Mouse (Mus musculus): ENCODE data around the gene Fgf22.

Gene Fgf22

GRCm38 (mm10) chr10:79754856-79755516 lies at the start of gene Fgf22:
Gene Fgf22 (plus strand): TSS chr10:79755076.
- DNase-seq: peak; percentile 85

DNA sequence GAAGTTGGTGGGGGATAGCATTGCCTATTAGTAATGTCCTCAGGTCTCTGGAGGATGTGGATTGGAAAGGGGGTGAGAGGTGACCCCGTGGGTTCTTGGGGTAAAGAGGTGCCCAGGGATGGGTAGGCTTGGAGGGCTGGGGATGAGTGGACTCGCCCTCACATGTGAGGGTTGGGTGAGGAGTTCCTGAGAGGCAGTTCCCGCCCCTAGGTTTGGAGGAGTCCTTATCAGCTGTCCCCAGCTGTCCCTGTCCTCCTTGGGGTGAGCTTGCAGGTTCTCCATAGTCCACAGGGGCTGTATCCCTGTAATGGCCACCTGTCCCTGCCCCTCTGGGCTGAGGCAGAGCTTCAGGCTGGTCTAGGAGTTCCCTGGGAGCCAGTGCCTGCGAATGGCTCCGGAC lies 48.9 kb upstream of the Fgf22 start:
- DNase-seq: no peak

DNA sequence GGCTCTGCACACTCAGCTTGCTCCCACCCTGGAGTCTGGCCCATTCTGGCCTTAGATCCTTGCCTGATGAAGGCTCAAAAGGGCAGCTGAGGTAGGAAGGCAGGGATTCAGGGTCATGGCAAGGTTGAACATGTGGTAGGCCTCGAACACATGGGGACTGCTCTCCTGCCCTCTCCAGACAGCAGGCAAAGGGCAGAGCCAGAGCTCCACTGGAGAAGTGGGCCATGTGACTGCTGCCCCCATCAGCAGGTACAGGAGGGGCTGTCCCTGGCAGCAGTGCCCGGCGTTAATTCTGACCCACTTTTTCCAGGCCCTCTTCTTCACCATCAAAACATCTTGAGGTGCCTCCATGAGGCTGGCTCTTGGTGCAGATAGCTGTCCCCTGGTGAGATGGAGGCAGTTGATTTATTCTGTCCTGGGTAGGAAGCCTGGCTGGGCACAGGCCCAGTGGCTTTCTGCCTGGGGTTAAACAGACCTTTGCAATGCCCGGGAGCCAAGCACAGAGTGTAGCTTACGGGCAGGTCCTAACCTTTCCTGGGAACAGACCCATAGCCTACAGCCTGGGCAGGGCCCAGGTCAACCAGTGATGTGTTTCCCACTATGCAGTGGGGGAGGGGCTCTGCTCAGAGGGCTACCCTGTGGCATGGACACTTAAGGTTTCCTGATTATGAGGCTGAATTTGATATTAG lies 48.3 kb upstream of the Fgf22 start:
- DNase-seq: no peak

DNA sequence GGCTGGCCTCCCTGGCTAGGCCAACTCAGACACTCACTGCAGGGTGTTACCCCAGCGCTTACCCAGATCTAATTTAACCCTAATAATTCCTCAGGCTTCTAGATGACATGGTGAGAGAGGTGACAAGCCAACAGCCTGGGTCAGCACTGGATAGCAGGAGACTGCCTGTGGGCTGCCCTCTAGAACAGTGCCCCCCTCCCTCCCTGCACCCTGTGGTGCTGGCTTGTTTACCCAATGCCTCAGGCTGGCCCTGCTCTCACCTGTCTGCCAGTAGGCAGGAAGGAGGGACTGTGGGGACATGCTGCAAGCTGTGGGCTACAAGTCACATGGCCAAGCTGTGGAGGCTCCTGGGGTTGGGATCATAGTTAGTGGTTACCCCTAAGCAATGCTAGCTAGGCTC lies 47.7 kb upstream of the Fgf22 start:
- DNase-seq: no peak

DNA sequence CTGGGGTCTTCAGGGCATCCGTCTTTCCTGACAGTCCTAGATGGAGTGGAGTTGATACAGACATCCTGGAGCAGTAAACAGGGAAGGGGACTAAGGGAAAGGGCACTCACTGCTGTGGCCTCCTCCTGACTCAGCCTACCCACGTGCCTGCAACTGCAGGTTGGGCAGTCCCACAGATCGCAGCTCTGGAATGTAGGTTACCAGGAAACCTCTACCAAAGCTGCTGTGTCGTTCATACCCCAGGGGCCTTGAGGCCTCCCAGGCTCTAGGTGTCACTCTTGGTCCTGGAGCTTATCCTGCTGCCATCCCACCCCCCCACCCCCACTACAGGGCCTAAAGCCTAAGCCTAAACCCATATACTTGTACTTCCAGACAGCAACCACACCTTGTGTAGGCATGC lies 47.1 kb upstream of the Fgf22 start:
- no peak for DNase-seq

DNA sequence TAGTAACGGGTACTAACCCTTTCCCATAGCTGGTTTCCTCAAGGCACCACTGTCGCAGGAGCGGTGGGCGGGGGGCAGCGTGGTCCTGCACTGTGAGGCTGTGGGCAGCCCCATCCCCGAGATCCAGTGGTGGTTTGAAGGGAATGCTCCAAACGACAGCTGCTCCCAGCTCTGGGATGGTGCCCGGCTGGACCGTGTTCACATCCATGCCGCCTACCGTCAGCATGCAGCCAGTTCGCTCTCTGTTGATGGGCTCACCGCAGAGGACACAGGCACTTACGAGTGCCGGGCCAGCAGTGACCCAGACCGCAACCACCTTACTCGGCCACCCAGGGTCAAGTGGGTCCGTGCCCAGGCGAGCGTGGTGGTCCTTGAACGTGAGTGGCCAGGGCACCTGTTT lies 46.2 kb upstream of the Fgf22 start:
- DNase-seq: no peak

- no peak for DNase-seq
Observed at GRCm38 (mm10) chr10:79709307-79709706, 45.6 kb upstream of the Fgf22 start.

DNA sequence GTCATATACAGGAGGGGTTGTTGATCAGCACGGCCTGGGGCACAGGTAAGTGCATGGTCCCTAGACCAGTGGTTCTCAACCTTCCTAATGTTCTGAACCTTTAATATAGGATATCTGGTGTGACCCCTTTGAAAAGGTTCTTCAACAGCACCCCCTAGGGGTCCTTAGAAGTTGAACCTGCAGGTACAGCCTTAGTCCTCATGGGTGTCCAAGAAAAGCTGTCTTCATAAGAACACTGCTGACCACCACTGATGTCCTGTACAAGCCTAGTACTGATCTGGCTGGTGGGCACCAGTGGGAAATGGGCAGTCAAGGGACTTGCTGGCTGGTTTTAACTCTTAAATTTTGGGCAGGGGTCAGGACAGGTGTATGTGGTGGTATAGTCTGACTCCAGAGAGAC lies 42.8 kb upstream of the Fgf22 start:
- peak; percentile 48 for DNase-seq

DNA sequence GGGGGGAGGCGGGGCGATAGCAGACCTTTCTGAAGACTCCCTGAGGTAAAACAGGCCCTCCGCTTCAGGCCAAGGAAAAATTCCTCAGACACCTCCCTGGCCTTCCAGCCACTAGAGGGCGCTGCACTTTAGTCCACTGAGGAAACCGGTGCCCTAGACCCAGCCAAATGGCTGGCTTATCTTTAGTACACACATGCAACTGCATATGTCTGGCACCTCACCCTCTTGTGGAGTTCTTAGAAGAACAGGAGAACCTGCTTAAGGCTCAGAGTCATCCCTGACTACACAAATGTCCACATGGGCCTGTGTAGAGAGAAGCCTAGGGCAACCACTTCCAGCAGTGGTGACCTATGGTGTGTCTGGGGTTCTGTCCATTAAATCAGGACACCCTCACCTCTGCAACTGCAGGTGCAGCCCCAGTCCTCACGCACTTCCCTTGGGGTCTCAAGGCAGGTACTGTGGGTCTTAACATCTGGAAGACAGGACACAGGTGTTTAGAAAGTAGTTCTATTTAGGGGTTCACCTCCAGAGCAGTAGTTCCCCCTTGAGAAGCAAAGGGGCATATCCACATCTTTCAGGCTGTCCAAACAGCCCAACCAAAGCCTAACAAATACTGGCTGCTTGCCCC lies 42.3 kb upstream of the Fgf22 start:
- DNase-seq: peak; percentile 85

DNA sequence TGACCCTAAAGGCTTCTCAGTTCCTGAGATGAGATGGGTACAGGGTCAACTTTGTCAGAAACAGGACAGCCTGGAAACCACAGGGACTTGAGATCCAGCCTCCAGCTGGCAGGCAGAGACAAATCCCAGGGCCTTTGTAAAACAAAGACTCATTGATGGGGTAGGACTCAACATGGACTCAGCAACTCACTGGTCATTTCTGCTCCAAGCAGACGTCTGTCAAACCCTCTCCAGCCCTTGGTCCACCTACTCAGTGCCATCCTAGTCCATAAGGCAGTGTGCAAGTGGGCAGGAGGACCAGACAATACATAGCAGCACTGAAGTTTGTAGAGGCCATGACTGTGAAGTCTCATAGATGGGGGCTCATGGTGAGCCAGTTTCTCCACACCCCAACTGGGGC lies 41.7 kb upstream of the Fgf22 start:
- no peak for DNase-seq

DNA sequence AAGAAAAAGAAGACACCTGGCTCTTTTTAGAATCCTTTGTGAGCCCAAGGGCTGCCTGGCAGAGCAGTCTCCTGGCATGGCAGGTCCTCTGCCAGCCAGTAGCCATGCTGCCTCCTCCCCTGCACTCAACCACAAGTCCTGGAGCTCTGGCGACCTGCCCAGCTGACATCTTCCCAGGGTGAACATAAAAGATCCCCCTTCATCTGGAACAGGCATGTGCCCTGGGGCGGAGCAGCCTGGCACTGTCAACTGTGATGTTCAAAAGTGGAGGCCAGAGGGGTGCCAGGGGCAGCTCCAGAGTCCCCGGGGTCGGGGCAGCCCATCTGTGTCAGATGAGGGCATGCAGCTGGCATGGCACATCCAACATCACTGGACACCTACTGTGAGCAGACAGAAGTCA lies 39.9 kb upstream of the Fgf22 start:
- peak; percentile 67 for DNase-seq

DNA sequence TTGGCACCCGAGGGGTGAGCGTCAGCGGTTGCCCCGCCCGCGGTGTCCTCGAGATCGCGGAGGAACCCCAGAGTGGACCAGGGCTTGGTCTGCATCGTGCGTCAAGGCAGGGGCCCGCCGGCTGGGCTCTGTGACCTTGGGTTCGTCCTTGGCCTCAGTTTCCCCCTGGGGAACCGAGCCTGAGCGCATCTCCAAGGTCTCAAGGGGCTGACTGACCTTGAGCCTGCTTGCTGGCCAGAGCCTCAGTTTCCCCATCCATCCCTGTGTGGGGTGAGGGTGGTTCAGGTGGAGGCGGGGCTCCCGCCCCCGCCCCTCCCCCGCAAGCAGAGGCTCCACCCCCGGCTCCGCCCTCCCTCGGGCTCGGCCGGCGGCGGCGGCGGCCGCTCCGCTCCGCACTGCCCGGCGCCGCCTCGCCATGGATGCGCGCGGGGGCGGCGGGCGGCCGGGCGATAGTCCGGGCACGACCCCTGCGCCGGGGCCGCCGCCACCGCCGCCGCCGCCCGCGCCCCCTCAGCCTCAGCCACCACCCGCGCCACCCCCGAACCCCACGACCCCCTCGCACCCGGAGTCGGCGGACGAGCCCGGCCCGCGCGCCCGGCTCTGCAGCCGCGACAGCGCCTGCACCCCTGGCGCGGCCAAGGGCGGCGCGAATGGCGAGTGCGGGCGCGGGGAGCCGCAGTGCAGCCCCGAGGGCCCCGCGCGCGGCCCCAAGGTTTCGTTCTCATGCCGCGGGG lies 38.5 kb upstream of the Fgf22 start, which contains the start of gene Hcn2:
TSS of gene Hcn2 (plus strand) at position 381 of the 734 bp plus-strand sequence.
- peak; percentile 33 for DNase-seq

- peak; percentile 53 for DNase-seq
Observed at GRCm38 (mm10) chr10:79716988-79717355, 37.9 kb upstream of the Fgf22 start.

DNA sequence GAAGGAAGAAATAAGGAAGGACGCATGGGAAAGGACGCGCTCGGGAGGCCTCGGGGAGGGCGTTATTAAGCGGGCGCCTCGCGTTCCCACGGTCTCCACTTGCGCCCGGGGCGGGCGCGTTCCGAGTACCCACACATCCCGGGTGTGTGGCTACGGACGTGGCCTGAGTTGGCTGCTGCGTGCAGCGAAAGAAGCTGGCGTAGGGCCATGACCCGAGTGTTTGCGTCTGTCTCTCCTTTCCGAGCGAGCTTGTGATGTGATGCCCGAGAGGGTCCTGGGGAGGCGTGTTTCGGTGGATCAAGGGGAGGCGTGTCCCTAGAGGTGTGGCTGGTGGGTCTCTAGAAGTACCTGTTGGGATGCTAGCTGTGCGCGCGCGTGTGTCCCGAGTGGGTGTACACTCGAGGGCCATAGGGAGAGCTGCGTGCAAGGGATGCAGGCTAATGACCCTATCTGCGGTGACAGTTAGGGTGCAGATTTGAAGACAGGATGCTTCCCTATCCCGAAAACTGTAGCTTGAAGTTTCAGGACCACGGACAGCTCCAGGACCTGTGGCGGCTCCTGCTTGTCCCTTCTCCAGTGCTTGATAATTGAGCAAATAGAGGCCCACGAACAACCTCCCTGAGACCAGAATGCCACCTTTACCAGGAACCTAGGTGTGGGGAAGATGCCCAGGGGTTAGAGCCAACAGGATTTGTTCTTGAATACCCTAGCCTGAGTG lies 37.1 kb upstream of the Fgf22 start:
- peak; percentile 81 for DNase-seq

GRCm38 (mm10) chr10:79721089-79721488 lies 33.8 kb upstream of the Fgf22 start:
- no peak for DNase-seq

GRCm38 (mm10) chr10:79723047-79723446 lies 31.8 kb upstream of the Fgf22 start:
- no peak for DNase-seq

DNA sequence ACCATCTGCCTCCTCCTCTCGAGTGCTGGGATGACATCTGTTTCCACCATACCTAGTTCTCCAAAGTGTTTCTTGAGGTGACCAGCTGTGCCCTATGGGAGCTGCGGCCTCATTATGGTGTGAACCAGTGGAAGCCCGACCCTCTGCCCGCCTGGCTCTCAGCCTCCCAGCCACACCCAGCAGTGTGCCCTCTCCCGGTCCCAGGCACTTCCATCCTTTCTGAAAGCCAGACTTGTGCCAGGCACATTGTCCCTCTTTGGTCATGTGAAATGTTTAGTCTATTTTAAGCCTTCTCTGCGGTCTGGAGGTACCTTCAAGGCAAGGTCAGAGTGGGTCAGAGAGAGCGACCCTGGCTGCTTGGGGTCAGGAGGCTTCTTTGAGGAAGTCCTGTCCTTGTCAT lies 31.2 kb upstream of the Fgf22 start:
- no peak for DNase-seq

GRCm38 (mm10) chr10:79726090-79726489 lies 28.8 kb upstream of the Fgf22 start:
- peak; percentile 65 for DNase-seq

- peak; percentile 22 for DNase-seq
Observed at GRCm38 (mm10) chr10:79728323-79729249, 26.3 kb upstream of the Fgf22 start.

- DNase-seq: no peak
Observed at GRCm38 (mm10) chr10:79729357-79729965, 25.4 kb upstream of the Fgf22 start.

DNA sequence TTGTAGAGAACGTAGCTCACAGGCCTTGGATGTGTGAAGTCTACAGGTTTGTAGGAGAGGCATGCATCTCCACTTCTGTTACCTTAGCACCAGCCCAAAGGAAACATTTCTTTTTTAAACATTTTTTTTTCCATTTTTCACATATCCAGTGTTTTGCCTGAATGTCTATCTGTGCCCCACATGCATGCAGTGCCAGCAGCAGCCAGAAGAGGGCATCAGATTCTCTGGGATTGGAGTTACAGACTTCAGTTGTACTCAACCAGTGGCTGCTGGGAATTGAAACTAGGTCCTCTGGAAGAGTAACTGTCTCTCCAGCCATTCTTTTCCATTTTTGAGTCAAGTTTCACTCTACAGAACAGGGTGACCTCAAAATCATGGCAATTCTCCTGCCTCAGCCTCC lies 22.4 kb upstream of the Fgf22 start:
- peak; percentile 28 for DNase-seq

Data from retina, postnatal 1 day (tissue).